Mouse (Mus musculus): ENCODE results near the gene Dock10. TPM values are rescaled to one million over a fixed set of nuclear protein-coding genes. Genes with fewer than 3 reads are reported as not detected.

Dock10 gene
- total RNA-seq, 2 experiments from 2014 or later: 31.1 to 33.7 TPM

DNA sequence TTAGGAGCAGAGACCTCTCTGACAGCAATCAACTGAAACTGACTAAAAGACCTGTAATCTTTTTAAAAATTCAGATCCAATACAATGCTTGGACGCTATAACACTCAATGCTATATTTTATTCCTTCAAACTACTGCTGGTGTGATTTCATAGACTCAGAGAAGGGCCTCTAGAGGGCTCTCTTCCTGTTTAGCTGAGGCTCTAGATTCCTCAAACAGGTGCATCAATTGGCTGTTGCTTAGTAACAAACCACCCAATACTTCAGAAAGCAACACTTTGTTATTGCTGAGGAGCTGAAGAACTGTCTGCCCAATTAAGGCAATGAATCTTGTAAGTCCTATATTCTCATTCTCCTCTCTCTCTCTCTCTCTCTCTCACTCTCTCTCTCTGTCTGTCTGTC is 30.1 kb downstream of the Dock10 start:
- no peak for DNase-seq (ENCODE audit: low spot score in 2 of 2)

DNA sequence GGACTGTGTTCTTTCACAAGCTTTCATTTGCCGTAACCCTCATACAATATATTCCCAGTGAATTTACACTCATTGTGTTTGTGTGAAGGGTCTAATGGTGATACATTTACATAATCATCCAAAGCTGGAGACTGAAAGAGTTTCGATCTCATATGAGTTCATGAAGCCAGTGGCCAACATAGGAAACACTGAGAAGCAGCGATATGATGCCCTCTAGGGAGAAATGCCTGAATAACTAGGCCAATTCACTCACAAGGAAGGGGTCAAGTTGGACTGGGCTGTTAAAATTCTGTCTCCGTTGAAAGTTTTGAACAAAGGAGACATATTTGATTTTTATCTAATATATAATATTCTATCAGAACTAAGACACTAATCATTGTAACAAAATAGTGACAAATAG is 30.9 kb downstream of the Dock10 start:
- no peak for DNase-seq (ENCODE audit: low spot score in 2 of 2)

DNA sequence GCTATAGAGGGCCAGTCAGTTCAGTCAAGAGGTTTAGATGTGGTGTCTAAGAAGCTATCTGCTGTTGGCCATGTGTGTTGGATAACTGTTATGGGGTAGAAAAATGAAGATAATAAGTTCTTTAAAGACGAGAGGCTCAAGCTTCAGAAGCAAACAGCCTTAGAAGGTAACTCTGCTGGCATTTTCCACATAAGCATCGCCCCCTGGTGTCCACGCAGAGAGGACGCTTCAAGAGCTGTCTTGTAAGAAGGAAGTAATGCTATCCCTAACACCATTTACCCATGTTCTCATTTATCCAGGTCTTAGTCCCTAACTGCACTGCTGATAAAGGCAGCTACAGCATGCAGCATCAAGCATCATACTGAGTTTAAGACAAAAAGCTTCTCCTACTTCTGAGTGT is 35.7 kb downstream of the Dock10 start:
- DNase-seq (ENCODE audit: low spot score in 2 of 2): peak in 1 of 2 experiments; percentile 7

DNA sequence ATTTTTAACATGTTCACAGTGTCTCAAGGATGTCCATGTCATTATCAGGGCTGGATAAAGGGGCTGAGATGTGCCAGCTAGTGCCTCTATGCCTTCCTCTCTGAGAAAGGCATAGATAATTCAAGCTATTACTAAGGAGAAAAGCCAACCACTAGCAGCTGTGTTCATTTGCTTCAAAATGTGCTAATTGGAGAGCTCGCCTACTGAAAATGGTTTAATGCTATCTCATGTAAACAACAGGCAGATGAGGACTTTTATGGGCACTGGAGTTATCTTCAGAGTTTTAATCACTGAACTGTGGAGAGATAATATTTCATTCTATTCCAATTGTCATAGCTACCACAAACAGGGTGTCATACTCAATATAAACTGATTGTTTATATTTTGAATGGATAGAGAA is 36.3 kb downstream of the Dock10 start:
- no peak for DNase-seq (ENCODE audit: low spot score in 2 of 2)

DNA sequence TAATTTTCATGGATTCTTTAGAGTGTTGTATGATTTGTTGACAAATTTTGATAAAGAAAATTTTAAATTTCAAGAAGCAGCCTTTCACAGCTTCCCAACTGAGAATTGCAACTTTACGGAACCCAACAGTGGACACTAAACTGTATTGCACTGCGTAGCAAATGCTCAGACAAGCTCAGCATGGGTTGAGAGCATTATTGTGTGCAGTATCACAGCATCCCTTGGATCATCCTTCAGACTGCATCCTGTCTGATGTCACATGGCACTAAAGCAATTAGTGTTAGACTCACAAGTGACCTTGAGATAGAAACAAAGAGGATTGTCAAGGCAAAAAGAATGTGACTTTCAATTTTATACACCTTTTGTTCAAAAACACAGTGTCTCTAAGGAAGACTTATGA is 37.1 kb downstream of the Dock10 start:
- no peak for DNase-seq (ENCODE audit: low spot score in 2 of 2)

DNA sequence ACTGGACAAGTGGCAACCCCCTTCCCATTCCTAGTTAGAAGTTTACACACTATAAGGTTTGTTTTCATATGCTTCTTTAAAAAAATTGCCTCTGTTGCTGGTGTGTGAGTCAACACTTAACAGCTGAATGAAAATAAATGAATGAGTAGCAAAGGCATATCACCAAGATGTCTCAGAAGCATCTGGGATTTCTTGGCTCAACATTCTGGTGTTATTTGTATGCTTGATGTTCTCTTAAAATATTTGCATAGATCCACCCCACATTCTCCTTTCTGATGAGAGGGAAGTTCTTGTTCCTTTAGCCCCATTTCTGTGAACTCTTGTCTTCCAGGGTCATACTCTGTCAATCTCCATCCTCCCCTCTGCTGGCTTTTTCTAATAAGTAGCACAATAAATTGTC is 38.2 kb downstream of the Dock10 start:
- no peak for DNase-seq (ENCODE audit: low spot score in 2 of 2)

DNA sequence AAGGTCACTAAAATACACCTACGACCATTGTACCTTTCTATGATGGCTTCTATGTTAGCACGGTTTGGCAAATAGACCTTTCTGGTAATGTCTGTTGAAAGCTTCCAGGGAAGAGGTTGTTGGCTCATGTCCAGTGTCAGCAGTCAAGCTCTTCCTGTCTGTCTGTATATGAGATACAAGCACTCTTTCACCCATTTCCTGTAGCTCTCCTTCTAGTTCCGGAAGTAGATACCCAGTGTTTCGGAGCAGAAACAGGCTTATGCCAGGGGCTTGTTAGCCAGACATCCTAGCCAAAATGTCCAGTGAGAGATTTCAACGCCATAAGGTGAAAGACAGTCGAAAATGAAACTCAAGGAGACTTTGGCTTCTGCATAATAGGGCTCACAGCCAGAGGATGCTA is 38.9 kb downstream of the Dock10 start:
- DNase-seq (ENCODE audit: low spot score in 2 of 2): no peak

DNA sequence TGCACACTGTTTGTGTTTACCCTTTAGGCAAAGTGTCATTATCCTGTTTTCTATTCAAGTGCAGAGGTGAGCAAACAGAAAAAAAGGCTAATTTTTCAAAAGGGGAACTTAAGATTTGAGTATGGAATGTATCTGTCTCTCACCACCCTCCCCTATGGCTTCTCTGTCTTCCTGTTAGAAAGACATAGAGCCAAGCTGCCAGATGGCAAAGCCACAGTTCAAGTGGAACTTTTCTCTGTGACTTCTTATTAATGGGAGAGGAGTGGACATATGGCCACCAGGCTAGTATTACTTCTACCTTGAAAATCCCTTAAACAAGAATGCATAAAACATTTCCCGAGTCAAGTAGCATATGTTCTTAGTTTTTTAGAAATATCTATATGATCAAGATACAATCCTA is 39.7 kb downstream of the Dock10 start:
- DNase-seq (ENCODE audit: low spot score in 2 of 2): no peak

DNA sequence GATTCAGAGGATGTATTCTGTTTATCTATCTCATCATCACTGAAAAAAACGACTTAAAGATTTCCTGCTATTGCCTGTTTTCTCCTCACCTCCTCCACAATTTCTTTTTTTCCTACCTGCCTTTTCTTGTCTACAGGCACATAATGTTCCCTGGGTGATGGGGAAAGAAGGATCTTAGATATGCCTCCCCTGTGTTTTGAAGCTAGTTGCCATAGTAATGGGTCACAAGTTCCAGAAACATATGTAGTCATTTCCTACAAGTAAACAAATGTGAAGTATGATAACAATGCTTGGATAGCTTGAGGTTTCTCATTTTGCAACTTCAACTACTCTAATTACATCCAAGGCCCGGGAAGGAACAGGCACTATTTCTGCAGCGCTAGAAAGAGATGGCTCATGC is 42.4 kb downstream of the Dock10 start:
- DNase-seq (ENCODE audit: low spot score in 2 of 2): no peak

DNA sequence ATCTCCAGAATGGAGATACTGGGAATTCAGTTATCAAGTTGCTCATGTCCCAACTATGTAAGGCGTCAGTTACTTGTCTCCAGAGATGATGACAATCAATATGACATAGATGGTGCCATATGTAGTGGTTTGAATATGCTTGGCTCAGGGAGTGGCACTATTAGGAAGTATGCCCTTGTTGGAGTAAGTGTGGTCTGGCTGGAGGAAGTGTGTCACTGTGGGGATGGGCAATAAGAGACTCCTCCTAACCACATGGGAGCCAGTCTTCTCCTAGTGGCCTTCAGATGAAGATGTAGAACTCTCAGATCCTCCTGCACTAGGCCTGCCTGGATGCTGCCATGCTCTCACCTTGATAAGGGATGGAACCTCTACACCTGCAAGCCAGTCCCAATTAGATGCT is 44.4 kb downstream of the Dock10 start:
- no peak for DNase-seq (ENCODE audit: low spot score in 2 of 2)

DNA sequence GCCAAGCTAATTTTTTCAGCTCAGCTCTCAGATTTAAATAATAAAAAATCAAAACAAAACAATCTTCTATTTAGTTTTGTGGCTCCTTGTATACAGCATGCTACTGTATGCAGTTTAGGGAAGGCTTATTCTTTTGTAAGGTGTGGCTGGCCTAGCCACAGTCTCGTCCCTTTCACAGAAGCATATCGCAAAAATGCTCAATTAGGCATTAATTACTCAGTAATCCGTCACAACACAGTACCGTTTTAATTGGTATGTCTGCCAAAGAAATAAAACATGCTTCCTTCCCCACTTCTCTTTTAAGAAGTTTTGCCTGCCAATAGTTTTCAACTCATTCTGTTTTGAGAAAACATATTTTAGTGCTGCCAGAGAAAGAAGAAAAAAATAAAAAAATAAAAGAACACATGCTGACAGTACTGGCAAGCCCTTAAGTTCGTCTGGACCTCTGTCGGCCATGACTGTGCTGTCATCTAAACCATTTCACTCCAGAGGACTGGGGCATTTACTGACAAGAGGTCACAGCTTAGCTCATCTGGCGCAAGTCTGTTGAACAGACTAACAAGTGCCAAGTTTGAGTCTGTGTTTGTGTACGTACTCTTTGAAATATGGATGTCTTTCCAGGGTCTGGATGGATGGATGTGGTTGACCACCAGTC is 47.6 kb downstream of the Dock10 start:
- no peak for DNase-seq (ENCODE audit: low spot score in 2 of 2)

DNA sequence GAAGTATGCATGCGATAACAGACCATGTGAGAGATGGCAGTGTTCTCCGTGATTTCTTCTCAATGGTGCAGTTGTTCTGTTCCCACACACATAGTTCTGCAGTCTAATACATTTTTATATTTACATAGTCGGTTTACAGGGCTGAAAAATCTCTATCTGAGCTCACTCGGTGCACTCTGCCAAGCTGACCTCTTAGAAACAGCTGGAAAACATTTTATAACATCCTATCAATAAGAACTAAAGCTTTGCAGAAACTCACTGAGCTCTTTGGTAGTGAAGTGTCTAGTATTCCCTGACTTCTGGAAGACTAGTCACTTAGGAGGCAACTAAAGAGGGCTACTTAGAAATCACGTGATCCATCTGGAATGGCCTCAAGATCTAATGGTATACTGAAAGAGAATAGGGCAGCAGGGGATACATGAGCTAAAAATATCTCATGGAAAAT is 48.2 kb downstream of the Dock10 start:
- DNase-seq (ENCODE audit: low spot score in 2 of 2): no peak

DNA sequence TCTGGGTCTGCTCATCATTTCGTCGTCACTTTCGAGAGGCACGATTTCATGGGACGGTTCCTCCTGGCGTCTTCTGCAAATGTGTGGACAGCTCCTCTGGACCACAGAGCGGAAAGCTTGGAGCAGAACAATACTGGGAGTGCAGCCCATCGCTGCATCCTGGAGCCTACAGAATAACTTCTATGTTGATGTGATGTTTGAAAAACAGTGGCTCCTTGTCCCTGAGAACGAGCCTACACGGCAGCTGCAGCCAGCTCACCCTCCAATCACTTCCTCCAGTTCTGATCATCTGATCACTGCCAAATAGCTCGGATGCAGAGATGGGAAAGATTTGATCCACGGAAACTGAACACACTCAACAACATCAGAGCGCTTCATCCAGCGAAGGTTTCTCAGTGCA is 49.0 kb downstream of the Dock10 start:
- no peak for DNase-seq (ENCODE audit: low spot score in 2 of 2)

DNA sequence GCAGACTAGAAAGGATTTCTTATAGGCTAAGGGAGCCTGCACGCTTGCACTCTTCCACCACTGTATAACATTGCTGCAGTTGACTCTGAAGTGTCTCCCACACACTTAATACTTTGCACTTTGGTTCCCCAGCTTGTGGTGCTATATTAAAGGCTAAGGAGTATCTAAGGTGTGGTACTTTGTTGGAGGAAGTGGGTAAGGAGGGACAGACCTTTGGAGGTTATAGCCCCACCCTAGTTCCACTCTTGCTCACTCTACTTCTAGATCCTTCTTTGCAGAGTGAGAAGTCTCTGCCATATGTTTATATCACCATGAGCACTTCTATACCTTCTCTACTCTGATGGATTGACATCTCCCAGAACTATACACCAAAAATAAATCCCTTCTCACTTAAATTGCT is 55.0 kb downstream of the Dock10 start:
- DNase-seq (ENCODE audit: low spot score in 2 of 2): no peak

DNA sequence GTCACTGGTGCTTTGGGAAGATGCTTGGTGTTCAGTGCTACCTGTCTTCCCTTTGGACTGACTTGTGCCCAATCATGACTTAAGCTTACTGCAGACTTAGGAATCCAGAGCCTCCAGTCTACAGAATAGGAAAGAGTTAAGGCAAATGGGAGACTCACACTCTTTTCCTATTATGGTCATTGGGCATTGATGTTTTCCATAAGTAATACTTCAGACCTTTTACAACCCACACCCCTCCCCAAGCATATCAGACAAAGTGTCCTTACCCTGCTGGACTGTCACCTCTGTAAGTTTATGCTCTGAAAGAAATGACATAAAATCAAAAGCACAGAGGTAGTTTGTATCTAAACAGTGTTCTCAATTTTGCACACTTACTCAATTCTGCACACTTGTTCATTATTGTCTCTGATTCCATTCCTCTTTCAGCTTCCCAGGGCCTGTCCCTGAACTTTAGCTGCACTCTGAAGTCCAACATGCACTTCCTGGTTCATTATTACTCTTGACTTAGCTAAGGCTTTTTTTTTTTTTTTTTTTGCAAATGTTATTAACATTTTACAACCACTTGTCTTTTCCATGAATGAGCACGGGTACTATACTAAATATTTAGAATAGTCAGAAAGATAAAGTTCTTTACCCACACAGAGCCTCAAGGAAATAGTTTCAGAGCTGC is 82.2 kb downstream of the Dock10 start:
- DNase-seq (ENCODE audit: low spot score in 2 of 2): no peak

DNA sequence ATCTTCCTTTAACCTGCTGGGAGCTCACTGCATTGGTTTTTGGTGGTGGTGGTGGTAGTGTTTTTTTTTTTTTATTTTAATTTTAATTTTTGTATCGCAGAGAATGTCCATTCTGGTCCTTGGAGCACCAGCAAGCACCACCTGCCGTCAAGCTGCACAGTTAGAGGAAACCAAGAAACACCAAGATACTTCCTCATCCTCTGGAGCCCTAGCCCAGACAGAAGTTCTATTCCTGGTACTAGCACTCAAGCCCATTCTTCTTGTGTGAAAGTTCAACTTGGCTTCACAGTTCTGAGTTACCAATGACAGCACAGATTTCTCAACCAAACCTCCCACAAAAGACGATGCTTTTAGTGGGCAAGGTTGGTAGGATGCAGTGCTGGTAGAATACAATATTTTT is 86.6 kb downstream of the Dock10 start:
- no peak for DNase-seq (ENCODE audit: low spot score in 2 of 2)

DNA sequence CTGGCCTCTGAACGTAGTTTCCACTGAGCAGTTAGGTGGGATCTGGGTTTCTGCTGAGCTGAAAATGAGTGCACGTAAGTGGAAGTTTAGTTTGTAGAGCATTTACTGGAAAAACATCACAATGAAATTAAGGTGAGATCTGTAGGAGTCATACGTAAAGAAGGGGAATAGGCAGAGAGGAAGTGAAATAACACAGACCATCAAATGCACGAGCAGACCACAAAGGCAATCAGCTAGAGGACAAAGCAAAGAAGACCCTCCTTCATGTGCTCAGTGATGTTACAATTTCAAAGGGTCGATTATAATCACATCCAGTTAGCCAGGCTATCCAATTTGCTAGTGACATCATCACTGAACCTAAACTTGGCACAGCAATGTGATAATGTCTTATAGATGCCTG is 87.3 kb downstream of the Dock10 start:
- DNase-seq (ENCODE audit: low spot score in 2 of 2): no peak

DNA sequence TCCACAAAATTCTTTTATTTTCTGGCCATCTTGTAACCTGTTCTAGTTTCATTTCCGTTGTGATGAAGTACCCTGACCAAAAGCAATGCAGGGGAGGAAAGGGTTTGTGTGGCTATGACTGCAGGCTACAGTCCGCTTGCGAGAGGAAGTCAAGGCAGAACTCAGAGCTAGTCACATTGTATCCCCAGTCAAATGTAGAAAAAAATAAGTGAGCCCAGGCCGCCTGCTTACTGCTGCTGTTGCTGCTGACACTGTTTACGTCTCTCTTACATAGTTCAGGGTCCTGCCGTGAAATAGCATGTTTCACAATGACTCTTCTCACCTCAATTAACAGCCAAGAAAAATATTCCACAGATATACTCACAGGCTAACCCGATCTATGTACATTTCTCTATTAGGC is 87.9 kb downstream of the Dock10 start:
- no peak for DNase-seq (ENCODE audit: low spot score in 2 of 2)

DNA sequence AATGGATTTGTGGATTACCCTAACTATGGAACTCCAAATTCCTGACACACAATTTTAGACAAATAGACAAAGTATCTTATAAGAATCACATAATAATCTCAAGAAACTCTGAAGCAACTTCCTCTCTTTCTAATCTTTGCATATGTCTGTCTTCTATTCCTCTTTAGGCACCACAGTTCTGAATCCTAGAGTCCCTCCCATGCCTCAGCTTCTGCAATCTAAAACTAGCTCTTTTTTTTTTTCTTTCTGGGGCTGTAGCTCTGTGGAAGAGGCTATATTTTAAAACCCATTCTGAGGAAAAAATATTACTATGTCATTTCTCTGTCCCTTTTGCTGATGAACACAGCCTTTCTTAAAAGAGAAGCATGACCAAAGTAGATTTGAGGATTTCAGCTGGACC is 92.6 kb downstream of the Dock10 start:
- no peak for DNase-seq (ENCODE audit: low spot score in 2 of 2)

DNA sequence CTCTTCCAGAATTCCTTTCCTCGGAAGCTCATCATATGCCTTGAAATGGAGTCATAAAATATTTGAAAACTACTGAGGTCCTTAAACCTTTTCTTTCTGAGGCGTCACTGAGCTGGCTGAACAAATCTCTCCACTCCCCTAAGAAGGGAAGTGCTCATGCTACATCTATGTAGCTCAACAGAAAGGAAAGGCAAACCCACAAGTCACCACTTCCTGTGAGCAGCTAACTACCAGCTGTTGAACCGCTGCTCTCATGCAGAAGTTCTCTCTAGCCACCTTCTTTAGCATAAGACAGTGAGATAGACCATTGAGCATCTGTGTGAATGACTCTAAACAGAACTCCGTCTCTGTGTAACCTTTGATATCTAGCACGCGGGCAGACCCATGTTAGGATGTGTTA is 93.2 kb downstream of the Dock10 start:
- DNase-seq (ENCODE audit: low spot score in 2 of 2): no peak

DNA sequence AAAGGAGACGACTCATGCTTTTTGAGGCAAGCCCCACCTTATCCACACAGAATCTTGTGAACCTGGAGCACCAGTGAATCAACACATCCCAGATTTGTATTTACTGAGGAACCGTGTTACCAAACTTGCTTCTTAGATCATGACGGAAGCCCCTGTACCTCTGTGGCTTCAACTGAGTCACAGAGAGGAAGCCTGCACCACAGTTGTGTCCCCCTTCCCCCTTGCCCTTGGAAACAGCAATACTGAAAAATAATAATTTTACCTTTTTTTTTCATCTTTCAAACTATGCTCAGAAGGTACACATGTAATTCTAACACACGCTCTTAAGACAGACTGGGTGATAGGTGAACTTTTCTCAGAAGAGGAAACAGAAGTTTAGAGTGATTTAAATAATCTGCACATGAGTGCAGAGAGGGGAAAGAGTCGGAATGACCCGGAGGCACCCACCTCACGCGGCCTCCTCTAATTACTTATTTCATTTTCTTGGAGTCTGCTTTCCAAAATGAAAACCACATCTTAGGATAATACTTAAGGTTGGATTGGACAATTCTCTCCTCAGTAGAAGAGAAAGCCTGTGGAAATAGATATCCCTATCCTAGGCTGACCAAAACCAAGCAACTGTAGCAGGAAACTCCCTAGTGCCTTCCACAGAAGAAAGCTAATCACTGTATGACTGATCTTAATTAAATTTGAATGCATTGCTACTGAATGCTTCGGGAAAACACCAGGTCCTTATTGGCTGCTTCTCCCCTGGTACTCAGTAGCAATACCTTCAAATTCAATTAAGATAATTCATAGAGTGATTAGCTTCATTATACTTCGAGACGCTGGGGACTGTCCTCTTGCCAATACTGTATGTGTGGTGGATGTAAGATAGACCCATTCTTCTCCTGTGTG is 96.6 kb downstream of the Dock10 start:
- DNase-seq (ENCODE audit: low spot score in 2 of 2): no peak

Data from adrenal gland, postnatal 4 days (tissue).